Mouse (Mus musculus): ENCODE measurements around the gene Cbx2.

Cbx2 gene

DNA sequence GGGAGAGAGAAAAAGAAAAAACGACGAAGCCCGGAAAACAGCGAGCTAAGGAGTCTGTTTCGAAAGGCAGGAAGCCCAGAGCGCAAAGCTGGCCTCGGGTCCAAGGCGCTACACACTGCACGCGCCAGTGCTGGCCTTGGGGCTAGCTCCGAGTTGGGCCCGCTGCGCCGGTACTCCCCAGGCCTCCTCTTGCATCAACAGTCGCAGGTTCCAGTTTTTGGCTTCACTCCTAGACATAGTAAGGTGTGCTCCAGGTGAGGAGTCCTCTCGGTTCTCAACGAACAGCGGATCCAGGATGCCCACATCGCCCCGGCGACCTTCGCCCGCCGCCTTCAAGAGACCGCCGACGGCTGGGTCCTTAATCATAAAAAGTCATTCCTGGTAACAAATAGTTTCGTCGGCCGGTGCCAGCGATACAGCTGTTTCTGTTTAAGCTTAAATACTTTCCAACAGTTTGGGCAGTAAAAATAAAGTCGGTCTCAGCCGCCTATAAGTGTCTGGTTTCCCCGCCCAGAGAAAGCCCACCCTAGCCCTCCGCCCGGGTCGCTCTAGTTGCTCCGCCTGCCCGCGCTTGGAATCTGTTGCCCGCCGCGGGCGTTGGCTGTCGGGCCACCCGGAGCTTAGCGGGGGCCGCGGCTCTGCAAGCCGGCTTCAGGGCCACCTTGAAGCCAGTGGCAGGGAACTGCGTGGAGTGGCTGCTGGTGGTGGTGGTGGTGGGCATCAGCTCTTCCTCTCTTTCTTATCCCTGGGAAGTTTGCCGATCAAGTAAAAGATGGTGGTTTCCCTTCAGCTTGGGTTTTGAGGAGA is 19.9 kb downstream of the Cbx2 start:
- no peak for DNase-seq (ENCODE audit: low spot score in 2 of 2)

DNA sequence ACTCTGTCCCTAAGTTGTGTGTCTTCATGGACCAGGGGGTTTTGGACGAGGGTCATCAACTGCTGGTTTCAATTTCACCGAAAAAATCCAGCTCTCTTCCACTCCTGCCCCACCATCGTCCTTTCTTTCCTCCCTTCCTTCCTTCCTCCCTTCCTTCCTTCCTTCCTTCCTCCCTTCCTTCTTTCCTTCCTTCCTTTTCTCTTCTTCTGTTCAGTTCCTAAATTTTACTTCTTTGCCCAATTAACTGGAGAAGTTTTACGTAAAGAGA is 20.4 kb downstream of the Cbx2 start:
- DNase-seq (ENCODE audit: low spot score in 2 of 2) = no peak

DNA sequence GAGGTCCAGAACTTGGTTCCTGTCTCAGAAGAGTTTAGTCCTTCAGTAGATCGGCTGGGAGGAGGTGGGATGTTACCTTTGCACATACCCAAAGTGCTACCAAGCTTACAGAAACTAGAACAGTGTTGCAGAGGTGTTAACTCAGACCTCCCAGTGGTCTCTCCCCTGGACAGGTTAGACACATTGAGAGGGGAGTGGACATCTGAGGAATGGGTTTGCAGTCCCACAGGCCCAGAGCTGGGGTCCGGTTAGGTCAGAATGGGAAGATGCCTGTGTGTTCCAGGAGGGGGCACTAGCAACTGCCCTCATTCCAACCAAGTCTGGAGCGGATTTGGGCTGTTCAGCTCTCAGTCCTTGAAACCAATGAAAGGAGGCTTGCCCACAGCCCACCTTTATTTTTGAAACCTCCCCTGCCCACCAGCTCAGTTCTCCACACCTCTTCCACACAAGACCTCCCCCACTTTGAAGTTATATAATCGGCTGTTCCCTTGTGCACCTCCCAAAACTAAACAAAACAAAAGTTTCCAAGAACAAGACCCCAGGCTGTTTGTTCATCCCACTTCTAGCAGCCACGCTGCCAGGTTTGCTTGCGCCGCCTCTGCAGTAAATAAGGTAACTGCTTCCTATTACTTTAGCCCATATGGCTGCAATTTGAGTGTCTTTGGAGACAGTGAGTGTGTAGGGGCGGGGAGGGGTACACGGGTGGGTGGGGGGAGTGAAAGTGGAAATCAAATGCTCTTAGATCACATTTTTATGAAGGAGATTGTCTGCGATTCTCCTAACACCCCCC is 21.2 kb downstream of the Cbx2 start:
- no peak for DNase-seq (ENCODE audit: low spot score in 2 of 2)

DNA sequence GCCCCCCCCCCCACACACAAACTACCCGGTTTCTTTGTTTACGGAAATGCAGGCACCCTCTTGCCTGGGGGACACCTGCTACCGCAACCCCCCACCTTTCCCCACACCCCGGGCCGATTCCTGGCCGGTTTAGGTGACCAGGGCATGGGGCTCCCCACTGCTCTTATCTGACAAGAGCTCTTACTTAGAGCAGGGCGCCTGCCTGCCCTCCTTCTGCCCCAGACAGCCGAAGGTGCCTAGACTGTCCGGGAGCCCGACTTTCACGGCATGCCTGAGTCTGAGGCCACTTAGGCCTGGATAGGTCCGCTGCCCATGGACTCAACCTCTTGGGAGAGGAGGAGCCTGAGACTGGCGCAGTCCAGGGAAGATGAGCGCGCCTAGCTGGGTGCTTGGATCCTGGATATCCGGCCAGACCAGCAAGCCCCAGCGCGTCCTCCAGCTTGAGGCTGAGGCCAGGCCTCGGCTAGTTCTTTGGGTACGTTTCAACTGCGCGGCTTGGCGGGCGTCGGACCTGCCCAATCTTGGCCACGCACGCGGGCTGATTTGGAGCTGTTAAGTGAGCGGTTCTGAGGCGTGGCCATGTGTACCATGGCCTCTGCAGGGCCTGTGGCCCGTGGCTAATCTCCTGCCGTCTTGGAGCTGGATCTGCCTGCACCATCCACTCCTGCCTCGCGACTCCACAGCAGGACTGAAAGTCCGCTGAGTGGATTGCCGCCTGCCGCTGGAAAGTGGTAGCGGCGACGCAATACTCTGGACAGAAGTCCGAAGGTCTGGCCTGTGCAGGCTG is 22.0 kb downstream of the Cbx2 start:
- DNase-seq (ENCODE audit: low spot score in 2 of 2) = no peak

DNA sequence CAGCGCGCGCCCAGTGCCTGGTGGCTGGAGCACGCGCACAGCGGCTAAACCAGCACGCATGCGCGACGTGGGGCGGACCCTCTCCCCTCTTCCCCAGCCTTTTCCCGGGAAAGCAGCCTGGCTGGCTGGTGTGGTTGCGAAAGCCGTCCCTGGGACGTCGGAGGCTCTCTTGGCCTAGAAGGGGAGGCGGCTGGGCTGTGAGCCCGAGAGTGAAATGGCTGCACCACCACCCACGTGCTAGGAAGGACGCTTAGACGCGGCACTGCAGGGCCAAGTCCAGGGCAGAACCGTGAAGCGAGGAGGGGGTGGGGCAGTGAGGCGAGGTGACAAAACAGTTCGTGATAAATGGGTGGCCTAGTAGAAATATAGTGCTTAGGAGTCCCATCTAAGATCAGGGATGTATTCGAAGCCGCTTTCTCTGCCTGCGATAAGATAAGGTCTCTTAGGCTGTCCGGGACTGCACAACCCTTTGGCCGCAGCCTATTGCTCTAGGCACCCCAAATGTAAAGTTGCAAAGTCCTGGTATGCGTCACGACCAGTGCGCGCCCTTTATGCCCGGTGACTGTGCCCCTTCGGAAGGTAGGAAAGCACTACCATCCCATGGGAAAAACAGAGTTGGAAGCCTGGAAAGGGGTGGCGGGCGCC is 24.0 kb downstream of the Cbx2 start:
- DNase-seq (ENCODE audit: low spot score in 2 of 2) = peak in 1 of 2 experiments; percentile 24

DNA sequence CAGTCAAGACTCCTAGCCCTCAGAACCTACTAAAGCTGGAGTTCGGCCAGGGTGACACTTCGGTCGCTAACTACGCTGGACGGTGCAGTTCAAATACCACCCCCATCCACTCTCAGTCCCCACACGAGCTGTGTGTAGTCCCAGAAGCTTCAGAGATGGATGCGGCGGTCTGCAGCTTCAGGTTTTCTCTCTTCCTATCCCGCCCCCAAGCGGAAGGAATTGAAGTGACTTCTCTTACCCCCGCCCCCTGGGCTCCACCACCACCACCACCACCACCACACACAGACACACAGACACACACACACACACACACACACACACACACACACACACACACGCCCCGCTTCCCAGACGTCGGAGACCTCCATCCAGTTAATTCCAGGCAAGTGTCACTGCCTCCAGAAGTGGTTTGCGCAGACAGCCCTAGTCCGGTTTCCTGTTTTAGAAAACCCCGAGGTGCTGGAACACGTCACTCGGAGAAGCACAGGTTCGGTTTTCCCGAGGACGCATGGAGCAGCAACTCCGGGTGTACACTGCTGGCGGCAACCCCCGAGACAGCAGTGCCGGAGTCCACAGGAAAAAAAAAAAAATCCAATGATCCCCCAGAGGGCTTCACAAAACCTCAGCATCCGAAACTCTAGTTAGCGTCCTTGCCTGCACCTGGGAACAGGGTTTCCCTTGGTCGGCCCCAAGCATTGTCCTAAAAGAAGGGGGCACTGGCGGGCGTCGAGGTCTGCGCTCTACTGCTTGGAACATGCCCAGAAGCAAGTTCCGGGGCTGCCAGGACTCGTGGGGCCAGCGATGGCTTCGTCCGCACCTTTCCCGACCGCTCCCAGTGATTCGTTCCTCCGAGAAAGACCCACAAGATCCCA is 24.7 kb downstream of the Cbx2 start:
- DNase-seq (ENCODE audit: low spot score in 2 of 2) = no peak

DNA sequence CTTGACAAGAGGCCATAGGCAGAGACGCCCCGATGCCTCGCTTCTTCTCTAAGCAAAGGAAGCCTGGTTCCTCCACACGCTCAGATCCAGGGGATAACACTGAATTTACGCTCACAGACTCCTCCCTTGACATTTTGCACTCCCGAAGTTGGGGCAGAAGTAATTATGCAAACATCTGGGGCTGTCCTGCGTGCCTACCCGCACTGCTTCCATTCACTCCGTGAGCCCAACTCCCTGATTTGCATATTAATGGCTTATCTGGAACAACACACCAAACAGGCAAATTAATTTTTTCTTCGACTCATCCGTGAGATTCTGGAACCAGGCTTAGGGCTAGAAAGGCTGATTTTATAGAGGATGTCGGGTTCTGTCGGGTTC is 25.4 kb downstream of the Cbx2 start:
- DNase-seq (ENCODE audit: low spot score in 2 of 2) = no peak

DNA sequence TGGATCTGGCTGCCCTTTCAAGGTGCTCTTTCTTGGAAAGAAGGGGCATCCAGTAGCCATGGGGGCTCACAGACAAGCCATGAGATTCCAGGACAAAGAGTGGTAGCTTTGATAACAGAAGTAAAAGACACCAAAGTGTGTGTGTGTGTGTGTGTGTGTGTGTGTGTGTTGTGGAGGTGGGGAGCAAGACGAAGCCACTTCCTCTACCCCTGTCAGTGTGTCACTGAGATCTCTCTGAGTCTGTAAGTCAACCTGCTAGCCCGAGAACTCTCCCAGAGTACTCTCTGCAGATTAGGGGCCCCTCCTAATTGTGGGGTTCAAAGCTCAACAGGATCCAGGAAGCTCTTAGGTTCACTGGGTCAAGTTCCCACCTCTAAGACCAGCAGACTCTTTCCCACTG is 27.6 kb downstream of the Cbx2 start:
- no peak for DNase-seq (ENCODE audit: low spot score in 2 of 2)

DNA sequence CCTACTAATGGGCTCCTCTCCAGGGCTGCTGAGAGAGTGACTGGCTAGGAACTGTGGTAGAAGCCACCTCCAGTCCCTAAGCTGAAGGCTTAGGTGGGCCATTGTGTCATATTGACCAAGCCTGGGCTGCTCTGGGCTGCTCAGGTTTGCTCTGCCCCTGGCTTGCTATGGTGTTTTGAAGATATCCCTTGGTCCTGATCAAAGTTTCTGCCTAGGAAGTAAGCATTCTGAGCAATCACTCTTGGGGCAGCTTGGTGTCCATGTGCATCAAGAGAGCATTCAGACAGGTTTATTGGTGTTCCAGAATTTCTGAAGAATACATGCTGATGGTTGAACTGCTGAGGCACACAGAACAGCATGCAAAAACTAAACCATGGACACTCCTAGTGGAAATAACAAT is 28.7 kb downstream of the Cbx2 start:
- no peak for DNase-seq (ENCODE audit: low spot score in 2 of 2)

DNA sequence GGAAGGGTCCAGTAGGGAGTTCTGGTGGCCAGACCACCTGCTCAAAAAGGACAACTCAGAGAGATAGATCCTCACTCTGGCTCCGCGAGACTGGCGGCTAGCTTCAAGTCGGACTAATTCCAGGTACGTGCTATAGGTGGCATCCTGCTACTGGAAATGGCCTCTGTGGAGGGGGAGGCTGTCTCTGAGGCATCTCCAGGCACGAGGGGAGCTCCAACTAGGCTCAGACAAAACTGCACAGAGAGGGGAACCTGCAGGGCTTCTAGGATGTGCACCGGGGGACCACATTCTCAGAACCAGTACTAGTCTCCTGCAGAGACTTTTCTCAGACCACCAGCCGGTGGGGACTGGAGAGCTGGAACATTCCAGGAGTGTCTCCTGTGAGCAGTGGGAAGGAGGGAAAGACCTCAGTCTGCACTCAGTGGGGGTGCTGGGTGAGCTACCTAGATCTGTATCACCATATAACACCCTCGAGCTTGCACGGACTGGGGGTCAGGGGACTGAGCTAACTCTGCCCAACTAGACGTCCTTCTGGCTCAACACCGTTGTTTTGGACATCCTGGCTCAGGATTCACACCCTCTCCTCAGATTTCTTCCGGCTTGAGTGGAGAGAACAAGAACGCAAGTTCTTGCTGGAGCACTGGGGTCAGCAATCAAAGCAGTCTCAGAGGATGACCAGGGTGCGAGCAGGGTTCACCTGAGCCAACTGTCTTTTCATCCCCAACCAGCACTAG is 29.3 kb downstream of the Cbx2 start:
- no peak for DNase-seq (ENCODE audit: low spot score in 2 of 2)

DNA sequence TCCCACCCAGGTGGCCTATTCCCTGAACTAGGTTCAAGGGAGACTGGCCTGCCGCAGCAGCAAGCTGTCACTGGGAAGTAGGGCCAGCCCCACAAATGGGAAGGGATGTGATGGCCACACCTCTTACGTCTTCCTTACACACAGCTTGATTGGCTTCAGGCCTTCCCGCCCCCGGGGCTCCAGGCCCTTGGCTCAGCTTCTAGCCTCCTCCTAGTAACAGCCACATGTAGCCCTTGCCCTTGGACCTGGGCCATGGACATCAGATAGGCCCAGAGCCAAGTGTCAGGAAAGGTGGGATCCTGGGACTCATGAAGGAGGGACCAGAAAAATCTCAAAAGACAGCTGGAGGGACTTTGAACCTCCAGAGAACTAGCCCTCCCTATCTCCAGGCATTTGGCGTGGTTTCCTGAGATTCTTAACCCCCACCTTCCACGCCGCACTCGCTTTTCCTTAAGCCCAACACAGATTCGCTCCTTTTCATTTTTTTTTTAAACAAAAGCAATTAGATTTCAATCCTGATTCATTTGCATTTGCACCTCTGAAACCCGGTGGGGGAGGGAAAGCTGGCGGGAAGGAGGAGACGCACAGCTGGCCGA is 30.0 kb downstream of the Cbx2 start:
- DNase-seq (ENCODE audit: low spot score in 2 of 2) = no peak

DNA sequence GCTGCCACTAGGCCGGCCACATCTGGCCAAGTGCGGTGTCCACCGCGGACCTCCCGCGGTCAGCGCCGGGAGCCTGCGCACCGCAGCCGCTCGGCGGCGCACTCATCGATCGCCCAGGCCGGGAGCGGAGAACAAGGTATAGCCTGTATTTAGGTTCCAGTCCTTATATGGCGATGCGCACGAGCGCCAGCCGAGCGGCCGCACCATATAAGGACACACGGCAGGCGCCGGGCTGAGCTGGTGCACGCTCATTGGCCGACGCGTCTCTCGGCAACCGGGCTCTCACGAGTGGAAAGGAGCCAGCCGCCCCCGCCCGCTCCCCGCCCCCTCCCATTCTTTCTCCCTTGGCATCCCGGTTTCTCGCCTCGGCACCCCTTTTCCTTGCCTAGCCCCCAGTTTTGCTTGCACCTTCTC is 30.5 kb downstream of the Cbx2 start:
- peak; percentile 62 to 72 for DNase-seq (ENCODE audit: low spot score in 2 of 2)

DNA sequence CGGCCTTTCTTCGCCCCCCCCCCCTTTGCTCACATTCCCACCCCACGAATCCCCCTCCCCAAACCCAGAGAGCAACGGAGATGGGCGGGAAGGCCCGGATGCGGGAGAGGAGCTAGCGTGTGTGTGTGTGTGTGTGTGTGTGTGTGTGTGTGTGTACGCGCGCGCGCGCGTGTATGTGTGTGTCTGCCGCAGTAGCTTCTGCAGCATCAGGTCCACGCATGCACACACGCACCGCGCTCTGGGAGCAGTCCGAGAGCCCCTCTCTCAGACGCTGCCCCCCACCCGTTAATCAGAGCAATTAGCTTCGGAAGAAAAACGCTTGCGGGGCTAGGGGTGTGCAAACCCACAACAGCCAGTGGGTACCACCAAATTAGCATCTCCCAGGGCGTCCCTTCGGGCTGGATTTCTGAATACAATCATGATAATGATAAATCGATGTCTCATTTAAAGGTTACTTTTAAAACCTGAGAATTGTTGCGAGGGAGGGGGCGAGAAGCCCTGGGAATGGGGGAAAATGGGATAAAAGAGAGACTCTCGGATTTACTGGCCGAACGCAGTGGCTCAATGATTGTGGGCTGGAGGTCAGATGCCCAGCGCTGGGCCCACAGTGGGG is 31.1 kb downstream of the Cbx2 start:
- DNase-seq (ENCODE audit: low spot score in 2 of 2) = no peak

DNA sequence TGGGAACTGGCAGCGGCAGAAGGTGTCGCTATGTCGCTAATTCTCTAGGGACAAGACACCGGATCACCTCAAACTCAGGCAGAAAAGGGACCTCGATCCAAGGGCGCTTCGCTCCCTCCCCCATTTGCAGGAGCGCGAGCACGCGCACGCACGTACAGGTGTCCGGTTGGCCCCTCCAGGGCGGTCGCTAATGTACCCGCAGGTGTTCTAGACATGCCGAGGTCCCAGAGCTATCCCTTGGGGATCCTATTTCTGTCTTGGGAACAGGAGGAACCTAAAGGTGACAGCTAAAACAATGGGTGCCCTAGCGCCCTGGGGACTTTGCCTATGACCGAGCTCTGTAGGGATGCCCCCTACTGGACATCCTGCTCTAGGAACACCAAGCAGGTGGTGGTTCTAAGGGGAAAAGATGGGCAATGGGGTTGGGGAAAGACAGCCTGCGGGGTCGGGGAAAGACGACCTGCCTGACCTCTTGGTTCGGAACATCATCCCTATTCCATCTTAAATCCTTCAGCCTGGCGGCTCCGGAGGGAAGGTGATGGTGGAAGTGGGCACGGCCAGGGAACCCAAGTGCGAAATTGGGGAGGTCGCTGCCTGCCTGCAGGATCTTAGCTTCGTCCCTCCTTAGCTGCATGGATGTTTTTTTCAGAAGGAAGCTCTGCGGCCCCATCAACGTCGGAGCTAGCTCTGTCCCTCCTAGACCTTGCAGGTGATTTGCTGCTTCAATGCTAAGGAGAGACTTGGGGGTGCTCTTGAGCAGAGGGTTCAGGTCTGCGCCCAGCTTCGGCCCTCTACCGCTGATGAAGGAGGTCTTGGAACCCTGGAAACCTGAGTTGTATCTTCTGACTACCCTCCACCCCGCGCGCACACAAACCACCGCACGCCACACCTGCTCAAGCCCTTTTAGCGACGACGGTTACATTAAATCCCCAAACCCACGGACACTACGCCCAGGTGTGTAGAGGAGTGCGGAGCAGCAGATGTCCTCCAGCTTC is 31.9 kb downstream of the Cbx2 start:
- DNase-seq (ENCODE audit: low spot score in 2 of 2) = no peak

DNA sequence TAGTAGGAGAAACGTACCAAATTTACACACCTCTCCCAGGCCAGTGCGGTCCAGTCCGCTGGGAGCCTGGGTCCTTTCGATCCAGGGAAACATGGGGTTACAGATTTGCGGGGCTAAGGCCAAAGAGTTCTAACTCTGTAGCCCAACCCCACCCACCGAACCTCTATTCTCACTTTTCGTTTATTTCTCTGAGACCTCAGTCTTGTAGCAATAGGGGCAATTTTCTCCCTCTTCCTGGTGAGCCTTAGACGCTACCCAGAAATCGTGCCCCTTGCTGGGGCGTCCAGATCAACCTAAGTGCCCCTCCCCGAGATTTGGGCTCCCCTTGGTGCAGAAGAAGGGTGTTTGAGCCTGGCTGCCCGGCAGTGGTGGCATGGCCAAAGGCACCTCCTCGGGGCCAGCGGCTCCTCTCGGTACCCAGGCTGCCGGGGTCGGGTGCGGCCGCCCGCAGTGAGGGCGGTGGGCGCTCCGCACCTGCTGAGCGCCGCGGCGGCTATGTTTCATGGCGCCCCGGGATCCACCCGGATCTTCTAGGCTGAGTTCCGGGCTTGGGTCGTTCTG is 32.9 kb downstream of the Cbx2 start:
- no peak for DNase-seq (ENCODE audit: low spot score in 2 of 2)

DNA sequence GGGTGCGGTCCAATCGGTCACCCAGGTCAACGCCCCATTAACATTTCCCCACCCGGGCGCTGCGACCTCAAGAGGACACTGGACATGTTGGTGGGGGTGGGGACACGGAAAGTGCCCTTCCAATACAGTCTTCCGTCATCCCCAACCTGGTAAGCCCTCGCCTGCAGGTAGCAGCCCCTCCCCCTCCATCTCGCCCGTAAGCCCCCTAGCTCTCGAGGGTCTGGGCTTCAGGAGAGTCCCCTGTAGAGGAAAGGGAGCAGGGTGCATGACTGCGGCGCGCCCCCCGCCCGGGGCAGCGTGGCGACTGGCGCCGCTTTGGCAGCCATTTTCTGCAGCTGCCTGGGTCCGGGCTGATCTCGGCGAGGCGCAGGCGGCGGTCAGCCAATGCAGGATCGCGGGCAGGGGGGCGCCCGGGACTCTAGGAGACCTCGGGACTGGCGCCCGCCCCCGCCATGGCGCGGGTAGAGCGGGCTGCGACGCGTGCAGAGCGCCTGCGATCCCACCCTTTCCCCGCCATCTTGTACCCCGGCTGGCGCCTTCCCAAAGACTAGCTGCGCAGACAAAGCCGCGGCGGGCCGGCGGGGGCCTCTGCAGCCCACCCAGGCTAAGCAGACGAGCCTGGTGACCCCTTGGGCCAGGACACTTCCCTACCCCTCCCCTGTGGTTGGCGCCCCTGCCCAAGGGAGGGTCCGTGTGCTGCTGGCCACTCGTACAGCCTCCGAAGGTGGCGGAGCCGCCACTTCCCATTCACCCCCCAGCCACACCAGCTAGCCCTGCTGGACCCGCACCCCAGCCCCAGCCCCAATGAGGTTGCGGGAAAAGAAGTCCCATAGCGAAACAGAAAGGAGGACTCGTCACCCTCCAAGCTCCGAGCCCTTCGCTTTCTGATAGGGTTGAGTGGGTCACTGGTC is 33.8 kb downstream of the Cbx2 start:
- DNase-seq (ENCODE audit: low spot score in 2 of 2) = peak in 1 of 2 experiments; percentile 50

DNA sequence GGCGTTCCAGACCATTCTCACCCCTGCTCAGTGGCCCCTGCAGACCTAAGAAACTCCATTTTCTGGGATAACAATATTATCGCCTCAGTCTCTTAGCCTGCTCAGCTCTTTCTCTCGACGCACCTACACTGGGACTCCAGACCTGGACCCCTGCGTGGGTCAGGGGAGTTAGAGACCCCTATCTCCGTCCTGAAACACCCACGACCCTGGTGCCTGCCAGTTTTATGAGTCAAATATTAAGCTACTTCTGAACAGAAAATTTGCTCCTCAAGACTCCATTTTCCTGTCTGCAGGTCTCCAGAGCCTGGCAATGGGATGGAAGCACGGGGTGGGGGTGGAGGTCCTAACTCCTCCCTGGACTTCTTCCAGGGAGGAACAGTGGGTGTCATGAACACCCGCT is 34.5 kb downstream of the Cbx2 start:
- DNase-seq (ENCODE audit: low spot score in 2 of 2) = no peak

All from natural killer cell, adult 2 months (primary cell).